Mouse (Mus musculus): ENCODE data around the gene Orc5. TPM values are rescaled to one million over a fixed set of nuclear protein-coding genes. Genes with fewer than 3 reads are reported as not detected.

The Orc5 gene
- 4.9 and 7.1 TPM in 2 replicates for polyA plus RNA-seq (2012; rRNA removed; ENCODE audit: low replicate concordance)

GRCm38 (mm10) chr5:22550033-22550551 is at the start of gene Orc5:
Gene Orc5 (minus strand): TSS chr5:22550429.

Other genes with a start within 250 kb of the Orc5 start
- 1.8 and 9.2 TPM in 2 replicates for gene Reln, start 205.7 kb downstream of the Orc5 start, polyA plus RNA-seq (2012; rRNA removed; ENCODE audit: low replicate concordance)
- 0.17 and 0.30 TPM in 2 replicates for gene Lhfpl3, start 195.6 kb upstream of the Orc5 start, polyA plus RNA-seq (2012; rRNA removed; ENCODE audit: low replicate concordance)

Data from subcutaneous adipose tissue, adult 2 months (tissue).